Mouse (Mus musculus) cortical plate, adult 2 months (tissue): Measurements from ENCODE around the gene Paics.

ENCODE experiments used
- CTCF ChIP-seq: fragments of 200-500 bp; IDR thresholded peaks from 2 replicates; pipeline ENCODE4 v1.5.1; 2011; ENCODE audit warnings: mild to moderate bottlenecking, control low read depth, low read length; ENCODE audit not compliant: insufficient read depth; ENCODE audit errors: extremely low read depth
- POLR2A ChIP-seq: fragments of 200-500 bp; IDR thresholded peaks from 2 replicates; pipeline ENCODE4 v1.6.1; 2011; ENCODE audit warnings: mild to moderate bottlenecking, low read length, control low read depth; ENCODE audit not compliant: insufficient read depth; ENCODE audit errors: extremely low read depth

DNA sequence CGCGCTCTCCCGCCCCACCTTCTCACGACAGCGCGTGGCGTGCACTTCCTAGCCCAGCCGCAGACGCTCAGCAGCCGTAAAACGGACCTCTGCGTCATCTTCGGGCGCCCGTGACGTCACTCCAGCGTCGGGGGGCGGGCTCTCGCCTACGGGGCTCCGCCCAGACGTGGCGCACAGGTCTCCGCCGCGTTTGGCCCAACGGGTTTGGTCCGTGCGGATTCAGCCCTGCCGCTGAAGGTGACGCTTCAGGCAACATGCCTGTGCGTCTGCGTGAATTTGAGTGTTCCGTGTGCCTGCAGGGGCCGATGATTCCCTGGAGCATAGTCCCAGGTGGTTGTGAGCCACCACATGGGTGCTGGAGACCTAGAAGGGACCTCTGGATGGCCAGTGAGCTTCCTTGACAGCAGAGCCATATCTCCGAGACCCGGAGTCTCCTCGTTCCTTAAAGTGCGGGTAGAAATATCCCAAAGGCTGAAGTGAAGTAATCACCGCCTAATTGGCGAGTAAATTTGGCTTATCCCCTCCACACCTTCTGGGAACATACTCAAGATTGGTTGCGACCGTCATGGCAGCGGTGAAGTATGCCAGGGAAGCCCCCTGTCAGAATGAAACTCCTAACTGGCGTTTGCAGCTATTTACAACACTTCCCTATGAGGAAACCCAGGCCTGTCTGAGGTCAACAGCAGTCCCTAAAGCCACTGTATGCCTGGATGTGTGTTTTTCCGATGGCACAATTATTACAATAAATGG is 45.5 kb upstream of the Paics start, which contains the start of gene Aasdh:
- TF ChIP-seq CTCF (no peak), POLR2A (peak; percentile 98)
